Comparison of ENCODE assay signal across 10 mouse cellular contexts in the genomic region with DNA sequence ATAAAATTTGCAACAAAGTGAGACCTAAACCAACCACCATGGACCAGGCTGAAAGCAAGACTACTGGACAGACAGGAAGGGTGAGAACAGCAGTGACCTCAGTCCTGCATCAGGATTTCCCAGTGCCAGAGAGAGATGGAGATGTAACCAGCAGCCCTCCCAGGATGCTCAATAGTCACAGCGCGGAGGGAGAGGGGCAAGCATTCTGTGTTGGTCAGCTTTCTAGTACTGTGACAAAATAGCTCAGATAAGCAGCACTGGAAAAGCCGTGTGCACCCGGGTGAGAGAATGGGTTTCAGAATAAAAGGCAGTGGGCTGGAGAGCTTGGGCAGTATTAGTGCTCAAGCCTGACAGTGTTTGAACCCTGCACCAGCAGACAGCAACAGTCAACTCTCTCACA.
"Had no signal": no experiment of that assay in that cellular context is flagged by ENCODE, and none has a peak within 500 bp of the region (broad histone marks: within the 10 kb centered on the region; RNA-seq: fewer than 3 reads in every experiment).

No protein-coding gene starts in this region.

- H3K27me3 ChIP-seq: limb, embryonic 12.5 days; liver, embryonic 15.5 days; midbrain, embryonic 15.5 days; neural tube, embryonic 12.5 days had no signal

- DNase-seq: lung, embryonic 14.5 days; right cerebral cortex, postnatal 4 days; spleen, adult 18-20 months; thymus, adult 18-20 months; thymus, postnatal 14 days had no signal

- H3K4me3 ChIP-seq: layer of hippocampus, adult 2 months; limb, embryonic 12.5 days; liver, embryonic 15.5 days; midbrain, embryonic 15.5 days; neural tube, embryonic 12.5 days had no signal

- H3K9me3 ChIP-seq: limb, embryonic 12.5 days; liver, embryonic 15.5 days; midbrain, embryonic 15.5 days; neural tube, embryonic 12.5 days had no signal

- H3K4me1 ChIP-seq: neural tube, embryonic 12.5 days had no signal

- ATAC-seq: midbrain, embryonic 15.5 days had no signal

- H3K27ac ChIP-seq: limb, embryonic 12.5 days; liver, embryonic 15.5 days; midbrain, embryonic 15.5 days; neural tube, embryonic 12.5 days had no signal
